Mouse (Mus musculus): Measurements from ENCODE around the gene Hmga1b. TPM values are rescaled to one million over a fixed set of nuclear protein-coding genes. Genes with fewer than 3 reads are reported as not detected.
A peak's percentile ranks its signal among the peaks of the same experiment; 100 is the strongest.

Hmga1b gene
- polyA plus RNA-seq, 1 experiment = 3.1 TPM

GRCm38 (mm10) chr11:120721124-120722066 lies 41.2 kb upstream of the Hmga1b start, which contains the start of gene Rac3:
Gene Rac3, plus strand, starts transcription at chr11:120721470.
- DNase-seq = peak; percentile 76 to 77
- peak; percentile 20; the same call in 1 of the 2 replicates for TF ChIP-seq POLR2A (IDR thresholded peaks at IDR 0.05; ENCODE audit: borderline replicate concordance, insufficient read depth, low read length)
- TF ChIP-seq CTCF (IDR thresholded peaks at IDR 0.05; ENCODE audit: borderline replicate concordance, insufficient read depth, low read depth, low read length) = no peak
- Histone ChIP-seq H3K27ac (ENCODE audit: insufficient read depth, low read length) (no peak within 1 kb of the TSS), H3K27me3 (ENCODE audit: control insufficient read depth, insufficient read depth, low read length) (no peaks in the 10 kb centered on the region), H3K4me1 (ENCODE audit: control insufficient read depth, insufficient read depth, low read length) (peaks cover 5% of the 10 kb centered on the region), H3K4me3 (replicated peaks; ENCODE audit: insufficient read depth, low read depth, low read length) (peak within 1 kb of the TSS; percentile 55)
- WGBS = 1% methylated on average over 90 of the region's 90 CpGs

GRCm38 (mm10) chr11:120722067-120722630 lies 40.4 kb upstream of the Hmga1b start:
- Histone ChIP-seq H3K4me3 (replicated peaks; ENCODE audit: insufficient read depth, low read depth, low read length) (peak overlapping the region; percentile 55), H3K4me1 (ENCODE audit: control insufficient read depth, insufficient read depth, low read length) (peaks cover 5% of the 10 kb centered on the region), H3K27me3 (ENCODE audit: control insufficient read depth, insufficient read depth, low read length) (no peaks in the 10 kb centered on the region), H3K27ac (ENCODE audit: insufficient read depth, low read length) (no peak overlapping the region)
- no peak for TF ChIP-seq POLR2A (IDR thresholded peaks at IDR 0.05; ENCODE audit: borderline replicate concordance, insufficient read depth, low read length)
- no peak for TF ChIP-seq CTCF (IDR thresholded peaks at IDR 0.05; ENCODE audit: borderline replicate concordance, insufficient read depth, low read depth, low read length)
- no peak for DNase-seq
- 17% methylated on average over 21 of the region's 21 CpGs for WGBS

GRCm38 (mm10) chr11:120722761-120723382 lies 39.7 kb upstream of the Hmga1b start:
- H3K4me1 ChIP-seq (ENCODE audit: control insufficient read depth, insufficient read depth, low read length) = peaks cover 5% of the 10 kb centered on the region
- no peak overlapping the region for H3K27ac ChIP-seq (ENCODE audit: insufficient read depth, low read length)
- no peaks in the 10 kb centered on the region for H3K27me3 ChIP-seq (ENCODE audit: control insufficient read depth, insufficient read depth, low read length)
- TF ChIP-seq POLR2A (IDR thresholded peaks at IDR 0.05; ENCODE audit: borderline replicate concordance, insufficient read depth, low read length) (no peak), CTCF (IDR thresholded peaks at IDR 0.05; ENCODE audit: borderline replicate concordance, insufficient read depth, low read depth, low read length) (no peak)
- H3K4me3 ChIP-seq (replicated peaks; ENCODE audit: insufficient read depth, low read depth, low read length) = no peak overlapping the region
- DNase-seq = peak in 1 of 2 experiments; percentile 21
- 86% methylated on average over 11 of the region's 11 CpGs for WGBS

GRCm38 (mm10) chr11:120723509-120723908 lies 39.1 kb upstream of the Hmga1b start:
- WGBS = 86% methylated on average over 7 of the region's 7 CpGs
- peak in 1 of 2 experiments; percentile 8 for DNase-seq
- TF ChIP-seq POLR2A (IDR thresholded peaks at IDR 0.05; ENCODE audit: borderline replicate concordance, insufficient read depth, low read length) (no peak), CTCF (IDR thresholded peaks at IDR 0.05; ENCODE audit: borderline replicate concordance, insufficient read depth, low read depth, low read length) (no peak)

GRCm38 (mm10) chr11:120726243-120727168 lies 36.1 kb upstream of the Hmga1b start:
- peaks cover 5% of the 10 kb centered on the region for H3K4me1 ChIP-seq (ENCODE audit: control insufficient read depth, insufficient read depth, low read length)
- WGBS = 19% methylated on average over 36 of the region's 36 CpGs
- peak overlapping the region; percentile 61 for H3K4me3 ChIP-seq (replicated peaks; ENCODE audit: insufficient read depth, low read depth, low read length)
- no peak for DNase-seq
- H3K27ac ChIP-seq (ENCODE audit: insufficient read depth, low read length) = no peak overlapping the region
- H3K27me3 ChIP-seq (ENCODE audit: control insufficient read depth, insufficient read depth, low read length) = no peaks in the 10 kb centered on the region
- TF ChIP-seq CTCF (IDR thresholded peaks at IDR 0.05; ENCODE audit: borderline replicate concordance, insufficient read depth, low read depth, low read length) (no peak), POLR2A (IDR thresholded peaks at IDR 0.05; ENCODE audit: borderline replicate concordance, insufficient read depth, low read length) (no peak)

More at GRCm38 (mm10) chr11:120723509-120723908, 39.1 kb upstream of the Hmga1b start:
- H3K4me3 ChIP-seq (replicated peaks; ENCODE audit: insufficient read depth, low read depth, low read length) = no peak overlapping the region
- H3K27ac ChIP-seq (ENCODE audit: insufficient read depth, low read length) = no peak overlapping the region
- H3K27me3 ChIP-seq (ENCODE audit: control insufficient read depth, insufficient read depth, low read length) = no peaks in the 10 kb centered on the region
- peaks cover 5% of the 10 kb centered on the region for H3K4me1 ChIP-seq (ENCODE audit: control insufficient read depth, insufficient read depth, low read length)

GRCm38 (mm10) chr11:120727169-120727527 lies 35.4 kb upstream of the Hmga1b start, which contains the start of gene Dcxr:
Gene Dcxr, minus strand, starts transcription at chr11:120727281.
- TF ChIP-seq POLR2A (IDR thresholded peaks at IDR 0.05; ENCODE audit: borderline replicate concordance, insufficient read depth, low read length) (peak; percentile 17; the same call in 1 of the 2 replicates), CTCF (IDR thresholded peaks at IDR 0.05; ENCODE audit: borderline replicate concordance, insufficient read depth, low read depth, low read length) (peak; percentile 46; the same call in 1 of the 2 replicates)
- peak; percentile 81 to 89 for DNase-seq
- Histone ChIP-seq H3K27me3 (ENCODE audit: control insufficient read depth, insufficient read depth, low read length) (no peaks in the 10 kb centered on the region), H3K27ac (ENCODE audit: insufficient read depth, low read length) (no peak within 1 kb of the TSS), H3K4me1 (ENCODE audit: control insufficient read depth, insufficient read depth, low read length) (peaks cover under 1% of the 10 kb centered on the region; the same call in 1 of the 2 replicates), H3K4me3 (replicated peaks; ENCODE audit: insufficient read depth, low read depth, low read length) (peak within 1 kb of the TSS; percentile 61)
- 3% methylated on average over 14 of the region's 14 CpGs for WGBS

All from cerebellum, adult 2 months (tissue).